Mouse (Mus musculus) embryo, embryonic 9.5 days (tissue): ENCODE results near the gene Pigv.

ENCODE experiments used
- DNase-seq: peaks from one replicate; pipeline ENCODE4 v3.0.0-alpha.2; 2017; ENCODE audit errors: extremely low spot score

Gene Pigv

DNA sequence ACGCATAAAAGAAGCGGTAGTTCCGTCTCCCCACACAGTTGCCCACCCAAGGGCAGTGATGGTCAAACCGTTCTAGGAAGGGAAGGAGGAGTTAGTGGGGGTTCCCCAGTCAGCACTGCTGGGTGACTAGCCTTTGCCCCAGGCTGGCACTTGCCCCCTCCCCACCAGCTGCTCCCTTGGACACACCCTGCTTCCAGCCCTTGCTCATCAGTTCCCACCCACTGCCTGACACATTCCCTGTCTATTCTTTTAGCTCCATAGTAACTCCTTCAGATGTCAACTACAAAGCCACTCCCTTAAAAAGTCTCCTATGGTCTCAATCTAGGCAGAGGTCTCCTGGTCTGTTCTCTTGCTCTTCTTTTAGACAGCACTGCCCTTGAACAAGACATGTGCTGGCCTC, 58.6 kb downstream of the Pigv start:
- DNase-seq: no peak

- no peak for DNase-seq
Measured at GRCm38 (mm10) chr4:133613026-133613425, 59.4 kb downstream of the Pigv start.

- DNase-seq: no peak
Measured at GRCm38 (mm10) chr4:133612416-133612815, 60.0 kb downstream of the Pigv start.

GRCm38 (mm10) chr4:133611815-133612214, 60.6 kb downstream of the Pigv start:
- no peak for DNase-seq
